In the genomic region with DNA sequence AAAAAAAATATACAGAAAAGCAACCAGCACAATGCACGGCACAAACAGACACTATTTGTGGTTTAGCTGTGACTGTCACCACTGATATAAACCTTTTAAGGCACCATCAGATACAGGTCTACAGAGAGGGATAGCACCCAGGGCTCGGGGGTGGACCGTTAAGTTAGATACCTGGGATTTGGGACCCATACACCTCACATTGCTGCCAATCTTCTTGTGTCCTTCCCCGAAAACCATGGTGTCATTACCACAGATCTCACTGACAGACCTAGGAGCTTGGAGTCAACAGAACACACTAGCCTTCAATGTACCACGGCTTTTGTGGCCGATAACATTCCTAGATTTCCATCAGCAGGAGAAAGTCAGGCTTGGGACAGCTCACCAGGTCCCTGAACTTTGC, we compare ENCODE assay signal across 27 mouse cellular contexts. TPM values are rescaled to one million over a fixed set of nuclear protein-coding genes. Genes with fewer than 3 reads are reported as not detected.
DNase-seq lines count a peak whose midpoint lies in the region; ATAC-seq and TF ChIP-seq lines count a peak whose summit lies in the region.
"Had no signal": no experiment of that assay in that cellular context is flagged by ENCODE, and none has a peak within 500 bp of the region (broad histone marks: within the 10 kb centered on the region; RNA-seq: fewer than 3 reads in every experiment).

No protein-coding gene starts in this region.

- peak overlapping the region; percentile 52; the same call in 1 of the 2 replicates for H3K9ac ChIP-seq in ES-E14 (ENCODE audit: insufficient read depth, low read depth, low read length, poor library complexity, severe bottlenecking)
- H3K9ac ChIP-seq in midbrain, postnatal 0 days (replicated peaks; ENCODE audit: low read length, poor library complexity, severe bottlenecking) = no peak overlapping the region
- H3K9ac ChIP-seq: embryonic facial prominence, embryonic 12.5 days; embryonic facial prominence, embryonic 15.5 days; forebrain, postnatal 0 days; hindbrain, embryonic 13.5 days; intestine, embryonic 15.5 days had no signal

- intact Hi-C loops in heart, postnatal 14 days (cut with DNase I) = no loop called here

- H3K4me3 ChIP-seq in E14TG2a.4 (replicated peaks; ENCODE audit: low read length) (peak overlapping the region; percentile 30), ES-E14 (ENCODE audit: insufficient read depth in 1 of 2, low read depth in 1 of 2, low read length in 2 of 2, poor library complexity in 1 of 2, severe bottlenecking in 1 of 2) (no peak overlapping the region)
- H3K4me3 ChIP-seq in midbrain, postnatal 0 days (ENCODE audit: low read depth, low read length) = no peak overlapping the region
- H3K4me3 ChIP-seq: embryonic facial prominence, embryonic 12.5 days; embryonic facial prominence, embryonic 15.5 days; hindbrain, embryonic 10.5 days; hindbrain, embryonic 13.5 days; intestine, embryonic 15.5 days had no signal

- no peaks in the 10 kb centered on the region for H3K9me3 ChIP-seq in E14TG2a.4 (ENCODE audit: low read length)
- H3K9me3 ChIP-seq in ES-E14 (ENCODE audit: control insufficient read depth, insufficient read depth, low read depth, low read length) = no peaks in the 10 kb centered on the region
- H3K9me3 ChIP-seq in midbrain, postnatal 0 days (ENCODE audit: low read length) = no peaks in the 10 kb centered on the region
- H3K9me3 ChIP-seq: embryonic facial prominence, embryonic 12.5 days; embryonic facial prominence, embryonic 15.5 days; hindbrain, embryonic 10.5 days; hindbrain, embryonic 13.5 days; intestine, embryonic 15.5 days had no signal

- no peak for TF ChIP-seq CTCF in E14TG2a.4 (conservative IDR thresholded peaks at IDR 0.05; ENCODE audit: low read length)
- TF ChIP-seq CTCF in midbrain, postnatal 0 days (IDR thresholded peaks at IDR 0.05) = no peak

- H3K4me1 ChIP-seq in E14TG2a.4 (replicated peaks; ENCODE audit: low read depth, low read length) = peaks cover 67% of the 10 kb centered on the region
- peaks cover 6 to 9% of the 10 kb centered on the region in 2 experiments for H3K4me1 ChIP-seq in ES-E14 (ENCODE audit: control insufficient read depth in 2 of 2, insufficient read depth in 2 of 2, low read length in 2 of 2, poor library complexity in 1 of 2)
- H3K4me1 ChIP-seq in midbrain, postnatal 0 days (ENCODE audit: insufficient read depth, low read length) = no peaks in the 10 kb centered on the region
- H3K4me1 ChIP-seq: embryonic facial prominence, embryonic 12.5 days; embryonic facial prominence, embryonic 15.5 days; hindbrain, embryonic 10.5 days; hindbrain, embryonic 13.5 days; intestine, embryonic 15.5 days had no signal

- peak; percentile 11 for ATAC-seq in megakaryocyte progenitor cell, adult 5-6 weeks (replicated peaks; ENCODE audit: poor library complexity)
- no peak for ATAC-seq in midbrain, postnatal 0 days (ENCODE audit: low FRiP score)
- ATAC-seq: CD4-positive, CD25-positive, alpha-beta regulatory T cell, adult 4 months; forebrain, embryonic 14.5 days; forebrain, postnatal 0 days; hindbrain, embryonic 16.5 days; intestine, embryonic 15.5 days had no signal

- peak; percentile 71 for DNase-seq in heart, adult 11 months
- no peak for DNase-seq in heart, postnatal 14 days
- DNase-seq in ES-E14 (ENCODE audit: low read depth, low spot score) = no peak
- DNase-seq in midbrain, postnatal 0 days (ENCODE audit: low spot score) = no peak
- DNase-seq in thymus, postnatal 14 days = no peak
- DNase-seq: adrenal gland, adult 8-10 months; adrenal gland, postnatal 25 days; cerebellum, adult 11 months; cerebellum, adult 2 months; cerebellum, adult 9-11 months; cerebellum, postnatal 25 days; forebrain, postnatal 0 days; gastrocnemius, postnatal 10 days; gastrocnemius, postnatal 36 days; heart, postnatal 36 days; kidney, adult 11 months had no signal

- 95% methylated on average over 6 of the region's 6 CpGs for WGBS in midbrain, postnatal 0 days

- H3K4me2 ChIP-seq in midbrain, postnatal 0 days (ENCODE audit: low read depth, low read length, poor library complexity, severe bottlenecking) = no peak overlapping the region
- H3K4me2 ChIP-seq: embryonic facial prominence, embryonic 12.5 days; embryonic facial prominence, embryonic 15.5 days; heart, embryonic 11.5 days; hindbrain, embryonic 13.5 days; intestine, embryonic 15.5 days had no signal

- H3K36me3 ChIP-seq in E14TG2a.4 (ENCODE audit: insufficient read depth, low read length) (peaks cover 11% of the 10 kb centered on the region), ES-E14 (ENCODE audit: control insufficient read depth, insufficient read depth, low read length, poor library complexity, severe bottlenecking) (0 out of 2 replicates have a peak, but pooled peaks cover 4% of the 10 kb centered on the region)
- H3K36me3 ChIP-seq in midbrain, postnatal 0 days (ENCODE audit: insufficient read depth, low read length) = peaks cover 20% of the 10 kb centered on the region
- H3K36me3 ChIP-seq: embryonic facial prominence, embryonic 15.5 days; intestine, embryonic 15.5 days had no signal

- no peaks in the 10 kb centered on the region for H3K27me3 ChIP-seq in E14TG2a.4 (ENCODE audit: insufficient read depth, low read length)
- H3K27me3 ChIP-seq in midbrain, postnatal 0 days (ENCODE audit: insufficient read depth, low read length) = no peaks in the 10 kb centered on the region
- H3K27me3 ChIP-seq: embryonic facial prominence, embryonic 12.5 days; embryonic facial prominence, embryonic 15.5 days; hindbrain, embryonic 13.5 days; intestine, embryonic 15.5 days had no signal

- H3K27ac ChIP-seq in ES-E14 (ENCODE audit: insufficient read depth, low read depth, low read length, poor library complexity, severe bottlenecking) = peak overlapping the region; percentile 95
- no peak overlapping the region for H3K27ac ChIP-seq in midbrain, postnatal 0 days (ENCODE audit: low read depth, low read length)
- H3K27ac ChIP-seq: embryonic facial prominence, embryonic 12.5 days; embryonic facial prominence, embryonic 15.5 days; hindbrain, embryonic 10.5 days; hindbrain, embryonic 13.5 days; intestine, embryonic 15.5 days had no signal

- in situ Hi-C loops in ES-E14 (cut with MboI; ENCODE audit: low sequenced_read_pairs in 2 of 2, unreplicated experiment in 2 of 2) = no loop called here

TF ChIP-seq in ES-E14, 5 proteins besides CTCF, POLR2A, EP300 and RAD21:
- TF ChIP-seq CHD2 (IDR thresholded peaks at IDR 0.05; ENCODE audit: low read depth, low read length) (no peak), ZC3H11A (IDR thresholded peaks at IDR 0.05; ENCODE audit: borderline replicate concordance, low read depth, low read length) (no peak), ZNF384 (IDR thresholded peaks at IDR 0.05; ENCODE audit: low read depth, low read length) (no peak), HCFC1 (IDR thresholded peaks at IDR 0.05; ENCODE audit: borderline replicate concordance, insufficient read depth, low read length) (no peak), MAFK (IDR thresholded peaks at IDR 0.05; ENCODE audit: insufficient read depth, low read depth, low read length) (no peak)

RNA-seq across cellular contexts. Expression of a gene that starts 30.9 kb away (rescaled TPM):
- 100 to 1,000 TPM; 242 to 245 TPM for total RNA-seq in heart, postnatal 14 days (2021)
- 42.6 and 44.2 TPM in 2 replicates for total RNA-seq in ES-E14 (2012; rRNA removed)
- total RNA-seq in megakaryocyte progenitor cell, adult 5-6 weeks (2015) = 51.5 and 73.0 TPM in 2 replicates
- total RNA-seq in megakaryocyte progenitor cell, adult 5-6 weeks (2017) = 78.3 and 79.2 TPM in 2 replicates
- total RNA-seq in midbrain, postnatal 0 days (2014; rRNA removed) = 142 and 145 TPM in 2 replicates
- 118 and 120 TPM in 2 replicates for polyA plus RNA-seq in midbrain, postnatal 0 days (2015; fragmentation: Nextera tagmentation; extraction: Ambion mirVana)

RNA-seq across cellular contexts. Expression of a gene that starts 52.1 kb away (rescaled TPM):
- total RNA-seq in heart, postnatal 14 days (2021) = 10 to 100 TPM; 27.5 to 31.4 TPM
- 210 and 242 TPM in 2 replicates for total RNA-seq in ES-E14 (2012; rRNA removed)
- total RNA-seq in megakaryocyte progenitor cell, adult 5-6 weeks (2015) = 178 and 189 TPM in 2 replicates
- total RNA-seq in megakaryocyte progenitor cell, adult 5-6 weeks (2017) = 192 and 193 TPM in 2 replicates
- 14.7 and 20.6 TPM in 2 replicates for total RNA-seq in midbrain, postnatal 0 days (2014; rRNA removed)
- polyA plus RNA-seq in midbrain, postnatal 0 days (2015; fragmentation: Nextera tagmentation; extraction: Ambion mirVana) = 29.6 and 30.0 TPM in 2 replicates
